Mouse (Mus musculus) kidney, postnatal 25 days (tissue): Measurements from ENCODE around the gene Akap1.

Experiments used
- DNase-seq, 2 experiments: peaks; one replicate each; pipeline ENCODE4 v3.0.0; 2021; ENCODE audit warnings: mixed read lengths in 2 of 2

Gene Akap1

DNA sequence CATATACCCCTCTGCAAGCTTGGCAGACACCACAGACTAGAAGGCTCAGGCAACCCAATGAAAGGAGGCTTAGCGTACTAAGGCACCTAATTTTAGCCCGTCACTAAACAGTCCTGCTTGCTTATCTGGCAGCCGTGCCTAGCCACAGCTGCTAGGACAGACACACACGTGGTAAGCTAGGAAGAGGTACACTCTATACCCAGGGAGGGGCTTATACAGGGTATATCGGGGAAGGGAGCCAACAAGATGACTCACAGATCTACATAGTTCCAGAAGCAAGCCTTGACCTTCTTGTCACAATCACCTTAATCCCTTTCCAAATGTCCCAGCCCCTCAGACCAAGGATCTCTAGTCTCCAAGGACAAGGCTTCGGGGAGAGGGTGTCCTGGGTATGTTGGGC, 23.0 kb downstream of the Akap1 start:
- no peak for DNase-seq

- no peak for DNase-seq
Measured at GRCm38 (mm10) chr11:88840724-88841350, 23.5 kb downstream of the Akap1 start.

GRCm38 (mm10) chr11:88840292-88840691, 24.1 kb downstream of the Akap1 start:
- DNase-seq: no peak

- DNase-seq: peak in 1 of 2 experiments; percentile 21
Measured at GRCm38 (mm10) chr11:88839379-88839778, 25.0 kb downstream of the Akap1 start.

DNA sequence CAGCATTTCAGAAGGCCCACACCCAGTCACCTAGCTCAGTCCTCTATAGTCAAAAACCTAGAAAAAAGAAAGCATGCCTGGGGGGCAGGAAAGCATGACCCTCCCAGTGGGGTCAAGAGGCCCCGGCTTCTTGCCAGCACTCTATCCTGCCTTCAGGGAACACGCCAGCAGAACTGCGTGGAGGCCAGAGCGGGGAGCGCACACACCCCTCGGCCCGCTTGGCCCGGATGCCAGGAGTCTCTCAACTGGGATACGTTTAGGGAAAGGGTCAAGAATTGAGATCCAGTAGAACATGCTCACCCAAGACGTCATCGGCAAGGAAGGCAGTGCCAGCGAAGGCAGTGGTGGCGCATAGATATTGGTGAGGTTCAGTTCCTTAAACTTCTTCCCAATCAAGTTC, 25.8 kb downstream of the Akap1 start:
- peak in 1 of 2 experiments; percentile 50 for DNase-seq

GRCm38 (mm10) chr11:88834606-88835005, 29.8 kb downstream of the Akap1 start:
- peak in 1 of 2 experiments; percentile 21 for DNase-seq

DNA sequence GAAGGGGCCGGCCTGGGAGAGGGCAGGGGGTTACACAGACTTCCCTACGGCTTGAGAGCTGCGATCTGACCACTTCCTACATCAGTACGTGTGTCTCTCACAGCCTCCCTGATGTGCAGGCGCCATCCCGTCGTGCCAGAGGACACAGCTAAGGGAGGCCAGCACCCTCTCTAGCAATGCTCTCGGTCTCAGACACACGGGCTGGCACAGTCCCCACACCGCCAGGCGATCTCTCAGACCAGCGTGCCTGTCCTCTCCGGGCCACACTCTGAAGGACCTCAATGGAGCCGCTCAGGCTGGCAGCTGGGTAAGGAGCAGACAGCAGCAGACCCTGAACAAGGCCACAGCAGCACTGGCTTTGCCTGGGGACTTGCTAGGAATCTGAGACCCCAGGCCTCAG, 30.3 kb downstream of the Akap1 start:
- DNase-seq: peak in 1 of 2 experiments; percentile 42

DNA sequence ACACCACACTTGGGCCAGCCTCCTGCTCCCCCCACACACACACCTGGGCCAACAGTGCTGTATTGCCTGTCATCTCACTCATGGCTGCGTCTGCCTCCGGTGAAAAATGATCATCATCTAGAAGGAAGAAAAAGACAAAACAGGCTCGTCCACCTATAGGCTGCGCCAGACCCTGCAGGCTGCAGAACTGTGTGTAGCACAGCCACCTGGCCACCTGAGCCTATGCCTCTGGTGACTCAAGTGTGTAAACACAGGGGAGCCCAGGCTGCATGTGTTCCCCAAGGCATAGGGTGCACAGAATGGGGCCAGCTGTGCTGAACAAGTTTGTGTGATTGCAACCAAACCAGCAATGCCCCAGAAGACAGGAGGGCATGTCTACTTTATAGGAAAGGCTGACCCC, 31.3 kb downstream of the Akap1 start:
- peak in 1 of 2 experiments; percentile 37 for DNase-seq

- DNase-seq: peak; percentile 29 to 47
Measured at GRCm38 (mm10) chr11:88830257-88830804, 34.1 kb downstream of the Akap1 start.

DNA sequence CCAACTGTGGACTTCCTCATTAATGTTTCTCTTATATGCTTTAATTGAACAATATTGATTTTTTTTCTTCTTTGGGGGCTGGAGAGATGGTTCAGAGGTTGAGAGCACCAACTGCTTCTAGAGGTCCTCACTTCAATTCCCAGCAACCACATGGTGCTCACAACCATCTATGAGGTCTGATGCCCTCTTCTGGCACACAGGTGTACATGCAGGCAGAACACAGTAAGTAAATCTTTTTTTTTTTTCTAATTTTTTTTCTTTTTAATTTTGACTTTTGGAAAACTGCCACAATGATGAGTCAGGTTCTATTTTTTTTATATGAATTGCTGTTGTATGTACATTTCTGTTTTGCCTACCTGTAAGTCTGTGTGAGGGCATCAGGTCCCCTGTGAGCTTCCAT, 35.9 kb downstream of the Akap1 start:
- DNase-seq: no peak

GRCm38 (mm10) chr11:88825909-88826308, 38.5 kb downstream of the Akap1 start:
- DNase-seq: peak in 1 of 2 experiments; percentile 38

DNA sequence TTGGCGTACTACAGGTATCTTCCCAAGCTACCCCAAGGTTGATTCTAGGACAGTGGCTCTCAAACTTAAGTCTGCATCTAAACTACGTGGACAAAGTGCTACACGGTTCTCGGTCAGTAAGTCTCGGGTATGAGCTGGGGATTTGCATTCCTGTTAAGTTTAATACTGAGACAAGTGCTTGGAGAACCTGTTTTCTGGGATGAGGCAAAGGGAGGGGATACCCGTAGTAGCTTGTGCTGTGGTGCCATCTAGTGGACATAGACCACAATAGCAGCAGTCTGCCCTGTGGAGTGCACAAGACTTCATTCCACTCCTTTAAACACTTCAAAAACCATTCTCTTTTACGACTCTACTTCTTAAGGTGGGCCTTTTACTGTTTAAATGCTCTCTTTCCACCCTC, 41.4 kb downstream of the Akap1 start:
- DNase-seq: peak; percentile 76 to 79

GRCm38 (mm10) chr11:88822526-88822925, 41.9 kb downstream of the Akap1 start:
- no peak for DNase-seq

DNA sequence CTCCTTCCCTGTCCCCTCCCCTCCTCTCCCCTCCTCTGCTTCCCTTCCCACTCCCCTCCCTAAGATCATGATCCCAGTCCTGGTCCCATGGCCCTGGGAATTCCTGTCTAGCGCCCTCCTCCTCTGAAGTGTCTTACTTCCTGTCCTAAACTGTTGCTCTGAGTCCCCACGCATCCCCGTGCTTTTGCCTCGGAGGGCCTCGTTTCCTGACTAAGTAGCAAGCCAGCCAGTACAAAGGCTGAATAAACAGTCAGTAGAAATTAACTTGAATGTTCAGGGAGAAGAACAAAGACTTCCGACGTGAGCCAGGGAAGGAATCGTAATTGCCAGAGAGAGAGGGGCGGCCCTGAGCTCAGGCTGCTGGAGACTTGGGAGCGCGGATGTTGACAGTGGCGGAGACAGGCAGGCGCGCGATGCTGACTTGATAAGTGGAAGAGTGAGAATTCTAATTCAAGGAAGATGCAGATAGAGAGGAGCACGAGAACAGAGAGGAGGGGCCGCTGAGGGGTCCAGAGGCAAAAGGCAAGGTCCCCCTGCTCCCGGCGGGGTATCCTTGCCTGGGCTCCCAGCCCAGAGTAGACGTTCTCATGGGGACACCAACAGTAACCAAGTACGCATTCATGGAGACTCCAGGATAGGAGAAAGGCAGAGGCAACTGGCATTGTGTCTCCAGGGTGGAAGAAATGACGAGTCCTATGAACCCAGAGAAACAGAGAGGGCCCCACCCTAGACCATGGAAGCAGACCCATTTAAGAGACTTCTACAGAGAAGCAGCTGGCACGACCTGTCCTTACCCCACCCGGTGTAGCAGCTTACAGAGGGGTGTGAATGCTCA, 43.4 kb downstream of the Akap1 start:
- DNase-seq: peak in 1 of 2 experiments; percentile 62

DNA sequence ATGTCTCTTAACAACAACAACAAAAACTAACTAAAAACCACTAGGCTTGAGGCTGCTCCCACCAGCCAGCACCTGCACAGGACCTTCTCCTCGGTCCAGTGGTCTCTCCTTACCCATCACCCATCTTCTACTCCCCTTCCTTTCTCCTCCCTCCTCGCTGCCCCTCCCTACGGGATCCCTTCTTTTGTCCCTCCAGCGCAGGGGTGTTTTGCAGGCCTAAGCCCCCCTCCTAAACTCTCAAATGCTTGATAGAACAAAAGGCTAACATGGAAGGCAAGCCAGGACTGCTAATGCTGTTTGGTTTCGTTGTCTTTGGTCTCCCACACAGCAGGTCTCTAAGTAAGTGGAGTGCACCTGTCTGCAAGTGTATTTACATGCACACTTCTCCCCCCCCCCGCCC, 44.1 kb downstream of the Akap1 start:
- DNase-seq: no peak

DNA sequence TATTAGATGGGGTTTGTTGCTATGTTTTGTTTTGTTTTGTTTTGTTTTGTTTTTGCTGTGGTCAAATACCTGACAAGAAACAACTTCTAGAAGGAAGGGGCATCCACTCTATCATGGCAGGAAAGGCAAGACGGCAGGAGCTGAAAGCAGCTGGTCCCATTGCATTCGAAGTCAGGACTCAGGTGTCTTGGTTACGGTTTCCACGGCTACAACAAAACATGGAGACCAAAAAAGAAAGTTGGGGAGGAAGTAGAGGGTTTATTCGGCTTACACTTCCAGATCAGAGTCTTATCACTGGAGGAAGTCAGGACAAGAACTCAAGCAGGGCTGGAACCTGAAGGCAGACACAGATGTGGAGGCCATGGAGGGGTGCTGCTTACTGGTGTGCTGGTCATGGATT, 47.3 kb downstream of the Akap1 start:
- DNase-seq: no peak

- no peak for DNase-seq
Measured at GRCm38 (mm10) chr11:88803231-88804010, 61.0 kb downstream of the Akap1 start.

DNA sequence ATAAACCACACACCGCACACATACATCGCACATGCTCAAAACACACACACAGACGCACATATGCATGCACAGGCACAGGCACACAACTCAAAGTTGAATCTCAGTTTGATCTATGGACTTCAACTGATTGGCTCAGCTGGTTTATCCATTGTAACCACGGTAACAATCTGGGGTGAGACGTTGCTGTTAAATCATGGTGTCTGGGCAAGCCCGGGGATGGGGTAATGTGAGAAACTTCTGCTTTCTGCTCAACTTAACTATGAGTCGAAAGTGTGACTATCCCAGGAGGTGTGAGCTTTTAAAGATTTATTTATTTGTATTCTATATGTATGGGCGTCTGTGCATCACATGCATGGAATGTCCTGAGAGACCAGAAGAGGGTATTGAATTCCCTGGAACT, 68.2 kb downstream of the Akap1 start:
- no peak for DNase-seq

DNA sequence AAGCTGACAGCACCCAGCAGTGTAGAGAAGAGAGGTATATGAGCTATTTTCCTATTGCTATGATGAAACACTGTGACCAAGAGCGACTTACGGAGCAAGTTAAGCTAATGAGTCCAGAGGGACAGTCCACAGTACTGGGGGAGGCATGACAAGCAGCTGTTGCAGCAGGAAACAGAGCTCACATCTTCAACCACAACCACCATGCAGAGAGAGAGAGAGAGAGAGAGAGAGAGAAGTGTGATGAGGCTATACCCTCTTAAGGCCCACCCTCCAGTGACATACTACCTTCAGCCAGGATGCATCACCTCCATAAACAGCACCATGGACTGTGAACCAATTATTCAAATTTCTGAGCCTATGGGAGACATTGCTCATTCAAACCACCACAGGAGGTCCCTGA, 74.5 kb downstream of the Akap1 start:
- DNase-seq: no peak

- DNase-seq: no peak
Measured at GRCm38 (mm10) chr11:88786816-88787215, 77.6 kb downstream of the Akap1 start.

DNA sequence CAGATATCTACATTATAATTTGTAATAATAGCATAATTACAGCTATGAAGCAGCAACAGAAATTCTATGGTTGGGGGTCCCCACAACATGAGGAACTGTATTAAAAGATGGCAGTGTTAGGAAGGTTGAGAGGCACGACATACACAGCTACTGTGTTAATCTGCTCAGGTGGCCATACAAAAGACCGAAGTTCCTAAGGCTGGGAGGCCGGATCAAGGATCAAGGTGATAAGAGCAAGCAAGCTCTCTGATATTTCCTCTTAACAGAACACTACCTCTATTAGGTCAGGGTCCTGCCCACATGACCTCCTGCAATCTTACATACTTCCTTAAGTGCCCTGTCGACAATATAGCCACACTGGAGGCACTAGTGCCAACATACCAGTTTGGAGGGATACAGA, 80.9 kb downstream of the Akap1 start:
- no peak for DNase-seq

GRCm38 (mm10) chr11:88782531-88782930, 81.9 kb downstream of the Akap1 start:
- no peak for DNase-seq
